Mouse (Mus musculus) frontal cortex, postnatal 36 days (tissue): ENCODE measurements around the gene Fam234b.

Experiments
- DNase-seq, 2 experiments: peaks; one replicate each; pipeline ENCODE4 v3.0.0; 2022; ENCODE audit warnings: low spot score in 2 of 2

The Fam234b gene

DNA sequence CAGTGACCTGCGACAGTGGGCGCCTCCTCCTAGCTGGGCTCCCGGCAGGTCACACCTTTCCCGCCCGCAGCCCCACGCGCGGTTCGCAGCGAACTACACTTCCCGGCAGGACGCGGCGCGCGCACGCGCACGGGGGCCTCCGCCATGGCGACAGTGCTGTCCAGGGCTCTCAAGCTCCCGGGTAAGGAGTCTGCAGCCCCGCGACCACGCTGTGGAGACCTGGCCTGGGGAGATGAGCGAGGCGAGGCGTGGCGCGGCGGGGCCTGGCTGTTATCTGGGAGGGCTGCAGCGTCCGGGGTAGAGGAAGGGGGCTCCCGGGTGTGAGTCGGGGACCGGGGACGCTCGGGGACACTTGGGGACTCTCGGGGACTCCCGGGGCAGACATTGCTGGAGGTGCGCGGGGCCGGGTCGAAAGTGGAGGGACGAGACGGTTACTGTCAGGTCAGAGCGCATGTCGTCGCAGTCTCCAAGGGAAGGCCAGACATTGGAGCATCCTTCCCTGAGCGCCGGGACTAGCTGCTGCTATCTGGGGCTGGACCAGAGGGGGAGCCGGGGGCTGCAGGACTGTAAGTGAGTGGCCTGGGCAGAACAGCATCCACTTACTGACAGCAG, at the start of gene Fam234b, which contains the start of gene Hebp1:
Gene Fam234b (plus strand): TSS at position 57 of the 612 bp plus-strand sequence.
Gene Hebp1 (minus strand): TSS at position 102 of the 612 bp plus-strand sequence.
- peak; percentile 89 to 90 for DNase-seq

- DNase-seq, result no peak
Observed at GRCm38 (mm10) chr6:135148506-135148905, 49.3 kb upstream of the Fam234b start.

DNA sequence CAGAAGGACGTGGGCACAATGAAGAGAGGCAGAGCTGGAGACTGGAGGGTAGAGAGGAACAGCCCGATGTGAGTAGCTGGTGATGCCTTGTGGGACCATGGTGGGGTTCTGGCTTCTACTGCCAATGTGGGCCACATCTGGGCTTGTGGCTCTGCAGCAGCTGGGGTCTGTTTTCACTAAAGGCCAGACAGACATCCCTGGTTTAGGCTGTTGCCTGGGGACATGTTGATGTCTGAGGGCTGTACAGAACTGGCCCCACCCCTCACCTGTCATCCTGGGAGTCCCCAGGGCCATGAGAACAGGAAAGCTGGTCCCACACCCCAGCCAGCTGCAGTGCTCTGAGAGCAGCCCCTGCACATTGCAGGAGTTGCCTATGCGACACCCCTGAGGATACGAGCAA, 48.6 kb upstream of the Fam234b start:
- DNase-seq, result no peak

GRCm38 (mm10) chr6:135149722-135150121, 48.1 kb upstream of the Fam234b start:
- no peak for DNase-seq

- DNase-seq, result no peak
Observed at GRCm38 (mm10) chr6:135150311-135150710, 47.5 kb upstream of the Fam234b start.

DNA sequence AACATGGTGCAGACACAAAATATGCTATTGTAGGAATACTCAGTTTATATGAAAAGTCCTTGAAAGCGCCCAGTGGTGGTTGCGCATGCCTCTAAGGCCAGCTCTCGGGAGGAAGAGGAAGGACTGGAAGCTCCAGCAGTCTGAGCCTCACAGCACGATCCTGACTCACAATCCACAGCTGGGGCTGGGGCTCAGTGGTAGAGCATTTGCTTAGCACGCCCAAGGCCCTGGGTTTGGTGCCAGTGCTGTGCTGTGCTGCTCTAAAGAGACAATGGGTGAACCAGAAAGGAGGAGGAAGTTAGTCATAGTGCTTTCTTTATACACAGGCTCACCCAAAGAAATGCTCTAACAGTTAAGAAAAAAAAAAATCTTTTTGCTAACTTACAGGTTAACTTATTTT, 44.1 kb upstream of the Fam234b start:
- DNase-seq, result peak in 1 of 2 experiments; percentile 51

GRCm38 (mm10) chr6:135156597-135156996, 41.2 kb upstream of the Fam234b start:
- DNase-seq, result no peak

- no peak for DNase-seq
Observed at GRCm38 (mm10) chr6:135157496-135157895, 40.3 kb upstream of the Fam234b start.

DNA sequence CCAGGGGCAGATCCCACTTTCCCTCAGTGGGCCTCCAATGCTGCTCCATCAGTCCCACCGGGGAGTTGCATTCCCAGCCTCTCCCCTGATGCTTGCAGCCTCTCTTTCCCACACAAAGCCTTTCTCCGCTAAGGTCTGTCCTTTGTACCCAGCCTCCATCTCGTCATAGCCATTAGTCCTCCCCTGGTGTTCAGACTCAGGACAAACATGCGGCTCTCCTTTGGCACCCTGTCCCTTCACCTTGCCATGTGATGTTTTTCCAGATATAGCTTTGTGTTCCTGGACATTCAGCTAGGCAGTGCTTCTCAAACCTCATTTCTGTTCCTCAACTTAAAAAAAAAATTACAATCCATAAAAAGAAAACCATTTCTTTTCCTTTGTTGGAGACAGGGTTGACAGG, 39.3 kb upstream of the Fam234b start:
- no peak for DNase-seq

DNA sequence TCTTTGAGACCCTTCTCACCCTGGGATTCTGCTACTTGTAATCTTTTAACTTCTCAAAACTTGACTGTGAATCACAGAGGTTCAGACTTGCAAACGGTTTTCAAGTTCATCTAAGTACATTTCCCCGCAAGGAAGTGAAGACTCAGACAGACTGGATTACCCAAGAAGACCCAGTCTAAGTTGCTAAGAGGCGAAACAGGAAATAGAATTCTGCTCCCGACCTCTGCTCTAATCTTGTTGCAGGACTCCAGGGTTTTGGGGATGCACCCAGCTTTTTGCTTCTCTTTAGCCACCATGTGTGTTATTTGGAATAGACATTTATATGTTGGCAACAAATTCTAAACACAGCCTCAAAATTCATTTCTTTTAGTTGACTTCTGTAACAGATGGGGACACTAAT, 36.4 kb upstream of the Fam234b start:
- DNase-seq, result no peak

DNA sequence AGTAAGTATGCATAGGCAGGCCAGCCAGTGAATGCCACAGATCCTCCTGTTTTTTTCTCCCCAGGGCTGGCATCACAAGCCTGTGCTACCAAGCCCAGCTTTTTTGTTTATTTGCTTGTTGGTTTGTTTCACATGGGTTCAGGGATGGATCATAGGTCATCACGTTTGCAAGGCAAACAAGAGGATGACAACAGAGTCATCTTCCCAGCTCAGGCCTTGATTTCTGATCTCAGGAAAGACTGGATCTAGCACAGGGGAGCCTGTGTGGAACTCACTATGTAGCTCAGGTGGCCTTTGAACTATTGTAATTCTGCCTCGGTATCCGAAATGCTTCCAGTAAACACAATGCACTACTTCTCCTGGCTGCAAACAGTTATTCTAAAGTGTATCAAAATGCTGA, 35.5 kb upstream of the Fam234b start:
- no peak for DNase-seq

- no peak for DNase-seq
Observed at GRCm38 (mm10) chr6:135162861-135163260, 34.9 kb upstream of the Fam234b start.

- no peak for DNase-seq
Observed at GRCm38 (mm10) chr6:135165191-135165590, 32.6 kb upstream of the Fam234b start.

- DNase-seq, result no peak
Observed at GRCm38 (mm10) chr6:135165706-135166105, 32.1 kb upstream of the Fam234b start.

GRCm38 (mm10) chr6:135166262-135166661, 31.5 kb upstream of the Fam234b start:
- no peak for DNase-seq

GRCm38 (mm10) chr6:135166712-135167111, 31.1 kb upstream of the Fam234b start:
- DNase-seq, result no peak

GRCm38 (mm10) chr6:135167380-135168311, 30.1 kb upstream of the Fam234b start:
- DNase-seq, result peak; percentile 67 to 73

DNA sequence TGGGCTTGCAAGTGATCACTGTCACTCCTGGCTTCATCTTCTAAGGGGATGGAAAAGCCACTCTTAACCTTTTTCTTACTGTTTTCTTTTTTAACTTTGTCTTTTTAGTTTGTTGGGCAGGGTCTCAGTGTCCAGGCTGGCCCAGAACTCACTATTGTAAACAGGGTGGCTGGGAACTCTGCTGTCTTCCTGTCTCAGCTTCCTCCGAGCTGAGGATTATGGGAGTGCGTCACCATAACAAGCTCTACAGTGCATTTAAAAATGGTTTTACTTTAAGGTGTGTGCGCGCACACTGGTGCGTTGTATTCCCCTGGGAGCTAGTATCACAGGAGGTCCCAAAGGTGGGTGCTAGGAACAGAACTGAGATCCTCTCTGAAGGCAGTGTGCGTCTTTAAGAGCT, 29.3 kb upstream of the Fam234b start:
- DNase-seq, result no peak

DNA sequence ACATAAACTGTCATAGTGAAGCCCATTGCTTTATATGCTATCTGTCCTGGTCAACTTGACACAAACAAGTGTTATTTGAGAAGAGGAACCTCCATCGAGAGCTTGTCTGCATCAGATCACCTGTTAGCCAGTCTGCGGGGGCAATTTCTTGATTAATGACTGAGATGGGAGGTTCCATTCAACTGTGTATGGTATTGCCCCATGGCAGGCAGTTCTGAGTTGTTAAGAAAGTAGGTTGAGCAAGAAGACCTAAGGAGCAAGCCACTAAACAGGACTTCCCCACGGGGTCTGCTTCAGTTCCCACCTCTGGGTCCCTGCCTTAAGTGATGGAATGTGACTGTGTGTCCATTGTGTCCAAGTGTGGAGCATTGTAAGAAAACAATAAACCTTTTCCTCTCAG, 28.5 kb upstream of the Fam234b start:
- no peak for DNase-seq

DNA sequence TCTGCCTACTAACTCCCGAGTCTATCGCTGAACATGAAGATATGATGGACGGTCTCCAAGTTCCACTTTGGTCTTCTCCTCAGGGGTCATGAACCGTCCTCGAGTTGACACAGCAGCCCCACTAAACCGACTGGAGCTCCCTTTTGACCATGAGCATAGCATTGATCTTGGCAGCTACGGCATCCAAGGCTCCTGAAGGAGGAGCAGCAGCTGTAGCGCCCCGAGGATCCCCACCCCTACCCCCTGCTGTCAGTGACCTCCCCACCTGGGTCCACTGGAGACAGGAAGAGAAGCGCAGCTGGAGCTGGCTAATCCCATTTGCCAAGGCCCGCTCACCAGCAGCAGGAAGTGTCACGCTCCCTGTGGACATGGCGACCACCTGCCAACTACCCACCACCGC, 26.0 kb upstream of the Fam234b start:
- no peak for DNase-seq

DNA sequence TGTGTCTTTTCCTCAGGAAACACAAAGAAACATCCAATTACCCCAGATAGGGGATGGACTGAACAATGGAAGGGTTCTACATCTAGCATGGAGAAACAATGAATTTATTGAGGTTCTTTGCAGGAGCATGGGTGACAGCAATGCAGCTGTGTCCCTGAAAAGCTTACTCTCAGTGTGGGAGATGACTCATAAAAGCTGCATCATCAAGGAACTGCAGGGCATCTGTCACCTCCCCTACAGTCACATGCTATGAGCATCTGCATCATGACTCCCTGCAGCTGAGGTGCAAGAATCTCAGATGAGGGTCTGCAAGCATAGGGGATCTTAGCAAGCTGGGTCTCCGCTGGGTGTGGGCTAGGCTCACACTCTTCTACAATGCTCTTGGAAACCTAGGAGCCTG, 22.8 kb upstream of the Fam234b start:
- peak; percentile 29 to 36 for DNase-seq

DNA sequence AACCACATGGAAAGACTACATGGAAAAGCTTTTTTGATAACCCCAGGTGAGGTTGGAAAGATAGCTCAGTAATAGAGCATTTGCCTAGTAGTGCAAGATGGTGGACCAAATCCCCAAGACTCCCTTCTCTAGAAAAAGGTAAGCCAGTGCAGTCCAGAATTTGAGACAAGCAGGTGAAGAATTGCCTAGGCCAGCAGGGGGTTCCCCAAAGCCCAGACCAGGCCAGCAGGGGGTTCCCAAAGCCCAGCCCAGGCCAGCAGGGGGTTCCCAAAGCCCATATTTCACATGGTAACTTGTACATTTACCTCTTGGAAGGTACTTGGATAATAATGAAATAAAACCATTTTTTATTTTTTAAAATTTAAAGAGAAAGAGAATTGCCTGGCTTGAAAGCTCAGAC, 20.5 kb upstream of the Fam234b start:
- no peak for DNase-seq

DNA sequence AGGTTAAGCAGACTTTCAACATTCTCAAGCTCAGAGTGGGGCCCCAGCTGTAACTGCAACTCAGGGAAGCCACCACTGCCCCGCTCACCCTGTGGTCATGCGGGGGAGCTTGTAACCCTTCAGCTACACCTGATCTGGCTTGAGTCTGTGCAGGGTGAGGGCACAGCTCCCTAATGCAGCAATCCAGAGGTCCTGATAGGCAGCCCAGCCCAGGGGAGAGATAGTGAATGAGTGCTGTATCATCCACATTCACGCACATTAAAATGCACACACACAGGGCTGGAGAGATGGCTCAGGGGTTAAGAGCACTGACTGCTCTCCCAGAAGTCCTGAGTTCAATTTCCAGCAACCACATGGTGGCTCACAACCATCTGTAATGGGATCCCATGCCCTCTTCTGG, 19.2 kb upstream of the Fam234b start:
- DNase-seq, result no peak
